Mouse (Mus musculus) spleen, adult 2 months (tissue): ENCODE measurements around the gene Fam178b. TPM values are rescaled to one million over a fixed set of nuclear protein-coding genes. Genes with fewer than 3 reads are reported as not detected.

Experiments used
- DNase-seq, 2 experiments: peaks; one replicate each; pipeline versions ENCODE4 v3.0.0 to v3.0.0-alpha.2; 2012 to 2021; ENCODE audit warnings: low spot score in 2 of 2, low read depth in 1 of 2
- H3K27ac ChIP-seq: fragments of 200-500 bp; 2 replicates; pipeline ENCODE4 v1.5.1; 2012; ENCODE audit warnings: low read length, inconsistent platforms; ENCODE audit not compliant: insufficient read depth
- H3K27me3 ChIP-seq: fragments of 200-500 bp; 2 replicates; pipeline ENCODE4 v1.6.1; 2012; ENCODE audit warnings: mild to moderate bottlenecking, moderate library complexity, low read length, inconsistent platforms; ENCODE audit not compliant: control insufficient read depth, insufficient read depth
- H3K36me3 ChIP-seq: fragments of 200-500 bp; 2 replicates; pipeline ENCODE4 v1.6.1; 2012; ENCODE audit warnings: mild to moderate bottlenecking, low read length, inconsistent platforms; ENCODE audit not compliant: control insufficient read depth, insufficient read depth
- H3K4me1 ChIP-seq: fragments of 200-500 bp; 2 replicates; pipeline ENCODE4 v1.6.1; 2011; ENCODE audit warnings: inconsistent platforms; ENCODE audit not compliant: control insufficient read depth, insufficient read depth, insufficient read length
- H3K4me3 ChIP-seq: fragments of 200-500 bp; 2 replicates; pipeline ENCODE4 v1.5.1; 2011; ENCODE audit warnings: mild to moderate bottlenecking, inconsistent platforms; ENCODE audit not compliant: insufficient read depth, insufficient read length; ENCODE audit errors: extremely low read depth
- CTCF ChIP-seq: fragments of 200-500 bp; IDR thresholded peaks from 2 replicates; pipeline ENCODE4 v1.5.1; 2011; ENCODE audit warnings: mild to moderate bottlenecking, inconsistent platforms; ENCODE audit not compliant: insufficient read depth, insufficient read length, insufficient replicate concordance; ENCODE audit errors: extremely low read depth
- POLR2A ChIP-seq: fragments of 200-500 bp; IDR thresholded peaks from 2 replicates; pipeline ENCODE4 v1.6.1; 2011; ENCODE audit warnings: low read depth, low read length, inconsistent platforms
- WGBS: fragments of 180-500 bp; shearing (Covaris S2); methylation state at CpG from one replicate; pipeline ENCODE4 v1.1.7; 2018; 5-methylcytosine and 5-hydroxymethylcytosine counted together
- polyA plus RNA-seq: library from polyadenylated mRNA; depleted of rRNA; stranded (reverse); fragments of >200 nt; gene quantifications from 2 replicates; pipeline ENCODE4 v1.2.3, GENCODE M21; 2012

Gene Fam178b
- polyA plus RNA-seq, 1 experiment: 1.1 TPM

DNA sequence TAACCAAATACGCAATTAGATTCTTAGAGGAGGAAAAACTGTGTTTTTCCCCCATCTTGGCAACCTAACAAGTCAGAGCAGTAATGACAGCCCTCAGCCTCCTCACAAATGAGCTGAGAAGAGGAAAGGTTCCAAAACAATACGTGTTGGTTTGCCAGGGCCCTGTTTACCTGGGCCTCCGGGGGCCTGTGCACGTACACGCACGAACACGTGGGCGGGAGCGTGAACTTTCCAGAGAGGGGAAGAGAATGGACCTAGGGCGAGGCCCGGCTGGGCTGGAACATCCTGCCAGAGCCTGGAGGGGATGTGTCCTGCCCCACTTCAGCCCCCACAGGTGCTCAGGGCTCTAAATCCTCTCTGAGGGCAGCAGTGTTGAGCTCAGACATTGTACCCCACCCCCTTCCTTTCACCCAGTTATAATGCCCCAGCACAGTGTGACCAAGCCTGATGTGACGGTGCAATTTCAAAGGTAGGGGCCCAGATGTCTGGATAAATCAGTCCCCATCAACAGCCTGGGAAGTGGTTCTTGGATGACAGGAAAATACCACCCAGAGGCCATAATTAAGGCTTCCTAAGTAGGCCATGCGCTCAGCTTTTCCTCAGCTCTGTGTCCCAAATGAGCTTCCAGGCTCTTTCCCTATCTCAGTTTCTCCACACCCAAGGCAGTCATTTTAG lies 71.4 kb downstream of the Fam178b start:
- no peak overlapping the region for H3K4me3 ChIP-seq
- H3K4me1 ChIP-seq: no peaks in the 10 kb centered on the region
- H3K27ac ChIP-seq: no peak overlapping the region
- WGBS: 83% methylated on average over 13 of the region's 13 CpGs
- no peaks in the 10 kb centered on the region for H3K27me3 ChIP-seq
- no peak for TF ChIP-seq POLR2A
- no peak for TF ChIP-seq CTCF
- no peak for DNase-seq
- H3K36me3 ChIP-seq: no peaks in the 10 kb centered on the region

DNA sequence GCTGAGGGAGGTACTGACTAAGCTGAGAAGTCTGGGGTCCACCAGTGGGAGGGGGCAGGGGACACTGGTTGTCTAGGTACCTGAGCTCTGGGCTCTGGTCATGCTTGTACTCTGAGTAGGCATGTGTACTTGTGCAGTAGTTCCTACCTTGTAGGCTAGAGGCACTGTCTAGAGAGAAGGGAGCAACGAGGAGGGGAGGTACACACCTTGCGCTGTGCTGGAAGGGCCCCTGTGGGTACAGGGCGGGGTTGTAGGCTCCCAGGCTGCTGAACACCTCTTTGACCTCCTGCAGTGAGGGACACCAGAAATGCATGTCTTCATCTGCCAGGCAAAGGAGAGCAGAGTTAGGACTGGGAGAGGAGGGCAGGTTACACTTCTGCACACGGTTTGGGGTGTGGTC lies 74.8 kb downstream of the Fam178b start:
- no peak overlapping the region for H3K27ac ChIP-seq
- WGBS: 84% methylated on average over 4 of the region's 4 CpGs
- H3K36me3 ChIP-seq: no peaks in the 10 kb centered on the region
- H3K27me3 ChIP-seq: no peaks in the 10 kb centered on the region
- H3K4me3 ChIP-seq: no peak overlapping the region
- DNase-seq: no peak
- peaks cover 7% of the 10 kb centered on the region; the same call in 1 of the 2 replicates for H3K4me1 ChIP-seq
- TF ChIP-seq CTCF (no peak), POLR2A (no peak)

DNA sequence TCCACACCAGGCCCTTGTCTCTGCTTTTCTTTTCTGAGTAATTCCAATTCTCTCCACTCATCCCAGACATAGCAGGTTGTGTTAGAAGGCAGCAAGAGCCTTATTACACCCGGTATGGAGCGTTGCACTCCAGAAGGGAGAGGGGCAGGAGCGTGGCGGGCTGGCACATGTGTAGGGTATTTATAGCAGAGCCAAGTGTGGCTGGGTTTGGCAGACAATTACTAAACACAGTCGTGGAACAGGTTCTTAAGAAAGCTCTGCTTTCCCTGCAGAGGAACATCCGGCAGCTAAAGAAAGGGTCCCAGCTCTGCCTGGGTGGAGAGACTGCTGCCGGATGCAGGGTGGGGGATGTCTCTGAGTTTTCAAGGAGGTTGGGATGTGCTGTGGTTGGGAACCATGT lies 76.0 kb downstream of the Fam178b start:
- 87% methylated on average over 7 of the region's 7 CpGs for WGBS
- Histone ChIP-seq H3K27ac (no peak overlapping the region), H3K27me3 (no peaks in the 10 kb centered on the region), H3K36me3 (no peaks in the 10 kb centered on the region), H3K4me1 (peaks cover 7% of the 10 kb centered on the region; the same call in 1 of the 2 replicates), H3K4me3 (no peak overlapping the region)
- no peak for DNase-seq
- TF ChIP-seq CTCF (no peak), POLR2A (no peak)

DNA sequence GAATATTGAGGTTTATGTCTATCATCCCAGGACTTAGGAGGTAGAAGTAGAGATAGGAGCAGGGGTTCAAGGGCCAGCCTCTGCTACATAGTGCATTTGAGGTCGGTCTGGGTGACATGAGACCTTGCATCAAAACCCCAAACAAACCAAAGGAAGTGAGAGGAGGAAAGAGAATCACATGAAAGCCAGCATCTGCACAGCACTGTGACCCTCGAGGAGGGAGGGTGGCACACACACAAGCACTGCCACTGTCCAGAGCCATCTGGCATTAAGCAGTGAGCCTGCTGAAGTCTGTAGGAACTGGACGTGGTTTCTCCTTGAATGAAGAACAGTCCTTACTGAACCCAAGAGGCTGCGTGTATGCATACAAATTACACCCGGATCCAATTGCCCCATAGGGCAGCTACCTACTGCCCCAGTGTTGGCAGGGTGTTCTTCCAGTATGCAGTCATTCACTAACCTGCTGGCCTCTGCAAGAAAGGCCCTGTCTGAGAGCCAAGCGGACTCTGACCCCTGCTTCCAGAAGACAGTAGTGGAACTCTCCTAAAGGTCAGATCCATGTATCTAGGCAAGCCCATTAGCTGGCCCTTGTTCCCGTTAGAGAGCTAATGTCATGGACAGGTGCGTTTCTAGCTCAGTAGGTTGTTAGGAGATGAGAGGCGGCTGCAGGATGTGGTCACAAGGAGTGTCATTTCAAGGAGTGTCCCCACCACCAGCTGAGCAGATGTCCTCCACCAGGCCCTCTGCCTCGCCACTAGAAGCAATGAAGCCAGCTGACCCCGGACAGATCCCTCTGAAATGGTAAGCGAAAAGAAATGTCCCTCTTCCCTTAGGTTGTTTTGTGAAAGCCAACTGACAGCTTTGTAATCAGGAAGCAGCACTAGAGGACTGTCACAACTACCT lies 78.5 kb downstream of the Fam178b start:
- Histone ChIP-seq H3K4me3 (no peak overlapping the region), H3K27ac (no peak overlapping the region), H3K4me1 (peaks cover 7% of the 10 kb centered on the region; the same call in 1 of the 2 replicates), H3K27me3 (no peaks in the 10 kb centered on the region), H3K36me3 (no peaks in the 10 kb centered on the region)
- 44% methylated on average over 12 of the region's 12 CpGs for WGBS
- DNase-seq: no peak
- TF ChIP-seq POLR2A: no peak

DNA sequence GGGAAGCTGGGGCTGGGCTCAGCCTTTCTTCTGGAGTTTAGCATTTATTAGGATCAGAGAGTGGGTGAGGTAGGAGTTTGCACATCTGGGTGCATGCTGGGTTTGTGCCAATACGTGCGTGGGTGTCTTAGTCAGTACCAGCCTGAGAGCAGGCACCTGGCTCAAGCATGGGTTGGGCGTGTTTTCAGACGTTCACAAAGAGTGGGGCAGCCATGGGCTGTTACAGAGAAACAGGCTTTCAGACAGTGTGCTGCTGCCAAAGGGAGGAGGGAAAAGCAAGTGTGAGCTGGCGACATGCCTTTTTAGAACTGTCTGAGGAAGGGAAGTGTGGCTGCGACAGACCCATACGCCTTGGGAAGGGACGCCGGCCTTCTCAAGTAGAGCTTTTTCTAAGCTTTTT lies 79.6 kb downstream of the Fam178b start:
- Histone ChIP-seq H3K4me3 (no peak overlapping the region), H3K36me3 (no peaks in the 10 kb centered on the region), H3K27ac (no peak overlapping the region), H3K27me3 (no peaks in the 10 kb centered on the region), H3K4me1 (peaks cover 7% of the 10 kb centered on the region; the same call in 1 of the 2 replicates)
- WGBS: 43% methylated on average over 9 of the region's 9 CpGs
- TF ChIP-seq POLR2A (no peak), CTCF (no peak)
- DNase-seq: no peak

DNA sequence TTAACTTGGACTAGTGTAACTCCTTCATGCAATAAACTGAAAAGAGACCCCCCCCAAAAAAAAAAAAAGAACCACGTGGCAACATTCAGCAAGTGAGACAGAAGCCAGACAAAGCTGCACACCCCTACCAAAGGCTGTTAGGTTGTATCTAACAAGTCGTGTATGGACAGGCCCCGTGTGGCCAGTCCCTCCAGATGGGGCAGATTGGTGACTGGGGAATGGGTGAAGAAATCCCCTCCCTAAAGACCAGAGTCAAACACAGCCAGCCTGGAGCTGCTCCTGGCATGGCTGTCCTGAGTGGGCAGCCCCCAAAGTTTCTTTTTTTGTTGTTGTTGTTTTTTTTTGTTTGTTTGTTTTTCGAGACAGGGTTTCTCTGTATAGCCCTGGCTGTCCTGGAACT lies 80.7 kb downstream of the Fam178b start:
- TF ChIP-seq POLR2A (no peak), CTCF (no peak)
- Histone ChIP-seq H3K36me3 (no peaks in the 10 kb centered on the region), H3K4me1 (peaks cover 7% of the 10 kb centered on the region; the same call in 1 of the 2 replicates), H3K27ac (no peak overlapping the region), H3K4me3 (no peak overlapping the region), H3K27me3 (no peaks in the 10 kb centered on the region)
- no peak for DNase-seq
- 71% methylated on average over 4 of the region's 4 CpGs for WGBS

DNA sequence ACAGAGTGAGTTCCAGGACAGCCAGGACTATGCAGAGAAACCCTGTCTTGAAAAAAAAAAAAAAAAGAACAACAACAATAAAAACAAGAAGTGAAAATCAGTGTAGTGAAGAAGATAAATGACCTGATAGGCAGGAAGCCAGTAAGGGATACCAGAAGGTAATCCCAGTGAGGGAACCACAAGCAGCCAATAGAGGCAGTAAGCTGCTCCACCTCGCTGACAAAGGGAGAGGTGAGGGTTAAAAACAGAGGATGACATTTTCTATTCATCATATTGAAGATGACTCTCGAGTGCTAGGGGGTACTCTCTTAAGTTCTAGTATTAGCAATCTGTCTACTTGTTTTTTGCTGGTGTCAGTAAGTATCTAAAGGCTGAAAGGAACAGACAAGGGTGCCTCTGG lies 84.6 kb downstream of the Fam178b start:
- TF ChIP-seq CTCF: no peak
- no peak for TF ChIP-seq POLR2A
- Histone ChIP-seq H3K27ac (no peak overlapping the region), H3K36me3 (no peaks in the 10 kb centered on the region), H3K4me3 (no peak overlapping the region), H3K27me3 (no peaks in the 10 kb centered on the region), H3K4me1 (no peaks in the 10 kb centered on the region)
- WGBS: 82% methylated on average over 2 of the region's 2 CpGs
- no peak for DNase-seq
